Mouse (Mus musculus) heart, embryonic 12.5 days (tissue): Measurements from ENCODE around the gene Chpf. TPM values are rescaled to one million over a fixed set of nuclear protein-coding genes. Genes with fewer than 3 reads are reported as not detected.

Source experiments
- ATAC-seq: fragments of 200-750 bp; cut with Nextera tagmentation; 2 replicates; pipeline ENCODE4 v1.8.0; 2017; ENCODE audit warnings: moderate TSS enrichment, moderate library complexity; ENCODE audit not compliant: insufficient number of reproducible peaks, low FRiP score
- H3K27ac ChIP-seq: fragments of 300-500 bp; sonication (generic); 2 replicates; pipeline ENCODE4 v1.5.1; 2016; ENCODE audit warnings: mild to moderate bottlenecking, moderate library complexity; ENCODE audit not compliant: poor library complexity, severe bottlenecking
- H3K27me3 ChIP-seq: fragments of 300-500 bp; sonication (generic); replicated peaks from 2 replicates; pipeline ENCODE4 v1.6.1; 2016; ENCODE audit warnings: mild to moderate bottlenecking, moderate library complexity
- H3K36me3 ChIP-seq: fragments of 300-500 bp; sonication (generic); 2 replicates; pipeline ENCODE4 v1.6.1; 2016; ENCODE audit warnings: mild to moderate bottlenecking, moderate library complexity
- H3K4me1 ChIP-seq: fragments of 300-500 bp; sonication (generic); replicated peaks from 2 replicates; pipeline ENCODE4 v1.6.1; 2016; ENCODE audit warnings: mild to moderate bottlenecking
- H3K4me2 ChIP-seq: fragments of 300-500 bp; sonication (generic); 2 replicates; pipeline ENCODE4 v1.6.1; 2016; ENCODE audit warnings: mild to moderate bottlenecking, moderate library complexity
- H3K4me3 ChIP-seq: fragments of 300-500 bp; sonication (generic); 2 replicates; pipeline ENCODE4 v1.5.1; 2016; ENCODE audit warnings: mild to moderate bottlenecking
- H3K9ac ChIP-seq: fragments of 300-500 bp; sonication (generic); 2 replicates; pipeline ENCODE4 v1.6.1; 2016; ENCODE audit warnings: mild to moderate bottlenecking, moderate library complexity
- H3K9me3 ChIP-seq: fragments of 300-500 bp; sonication (generic); replicated peaks from 2 replicates; pipeline ENCODE4 v1.6.1; 2016; ENCODE audit warnings: mild to moderate bottlenecking, moderate library complexity
- WGBS: fragments of 180-500 bp; shearing (Covaris S2); methylation state at CpG from one replicate; pipeline ENCODE4 v1.1.7; 2016; 5-methylcytosine and 5-hydroxymethylcytosine counted together
- polyA plus RNA-seq: library from polyadenylated mRNA; unstranded; fragments of >200 nt; fragmentation: Nextera tagmentation; extraction: Ambion mirVana; gene quantifications from 2 replicates; pipeline ENCODE4 v1.2.1, GENCODE M21; 2016

Gene Chpf
- polyA plus RNA-seq, 1 experiment from 2014 or later: 37.8 TPM

DNA sequence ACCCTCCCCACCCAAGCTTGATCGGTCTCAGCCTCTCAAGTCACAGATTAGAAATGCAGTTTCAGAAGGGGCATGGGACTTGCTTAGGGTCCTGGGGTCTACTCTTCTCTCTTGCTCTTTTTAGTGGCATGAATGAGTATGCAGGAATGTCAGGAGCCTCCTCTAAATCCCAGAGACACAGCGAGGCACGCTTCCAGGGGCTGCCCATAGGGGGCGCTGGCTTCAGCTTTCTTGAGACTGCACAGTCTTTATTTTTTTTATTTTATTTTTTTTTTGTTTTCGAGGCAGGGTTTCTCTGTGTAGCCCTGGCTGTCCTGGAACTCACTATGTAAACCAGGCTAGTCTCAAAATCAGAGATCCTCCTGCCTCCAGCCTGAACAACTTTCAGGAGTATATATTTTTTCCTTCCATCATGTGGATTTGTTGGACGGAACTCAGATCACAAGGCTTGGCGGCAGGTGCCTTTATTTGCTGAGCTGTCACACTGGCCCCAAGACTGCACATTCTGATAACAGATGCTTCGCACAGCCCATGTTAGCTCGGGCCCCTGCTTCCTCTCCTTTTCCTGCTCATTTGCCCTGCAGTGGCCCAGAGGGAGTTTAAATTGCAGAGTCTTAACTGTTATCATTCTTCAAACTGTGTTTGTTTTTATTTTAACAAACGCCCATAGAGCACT is 53.2 kb downstream of the Chpf start:
- no peak overlapping the region for H3K4me3 ChIP-seq
- peaks cover 48% of the 10 kb centered on the region for H3K4me1 ChIP-seq
- no peaks in the 10 kb centered on the region for H3K9me3 ChIP-seq
- no peak overlapping the region for H3K27ac ChIP-seq
- H3K4me2 ChIP-seq: no peak overlapping the region
- H3K27me3 ChIP-seq: peaks cover 19% of the 10 kb centered on the region
- WGBS: 27% methylated on average over 10 of the region's 10 CpGs
- H3K9ac ChIP-seq: no peak overlapping the region
- peaks cover 74% of the 10 kb centered on the region for H3K36me3 ChIP-seq
- ATAC-seq: no peak

Other genes with a start within 250 kb of the Chpf start
- gene A630095N17Rik, start 247.2 kb downstream of the Chpf start, polyA plus RNA-seq: not detected in 2 replicates
- gene Dnajb2, start 242.9 kb downstream of the Chpf start, polyA plus RNA-seq: 34.5 and 37.5 TPM in 2 replicates
- gene Ptprn, start 214.8 kb downstream of the Chpf start, polyA plus RNA-seq: 0.69 and 0.96 TPM in 2 replicates
- gene Resp18, start 200.9 kb downstream of the Chpf start, polyA plus RNA-seq: not detected in 2 replicates
- gene Dnpep, start 161.3 kb downstream of the Chpf start, polyA plus RNA-seq: 113 TPM in 2 replicates
- 500 and 521 TPM in 2 replicates for gene Des, start 119.0 kb downstream of the Chpf start, polyA plus RNA-seq
- gene Speg, start 104.0 kb downstream of the Chpf start, polyA plus RNA-seq: 61.5 and 67.4 TPM in 2 replicates
- 67.7 and 69.1 TPM in 2 replicates for gene Gmppa, start 43.4 kb downstream of the Chpf start, polyA plus RNA-seq
- 0.24 and 0.33 TPM in 2 replicates for gene Asic4, start 28.9 kb downstream of the Chpf start, polyA plus RNA-seq
- gene Tmem198, start 225 bp upstream of the Chpf start, polyA plus RNA-seq: 0.41 and 0.49 TPM in 2 replicates
- gene Obsl1, start 27.1 kb upstream of the Chpf start, polyA plus RNA-seq: 137 and 147 TPM in 2 replicates
- gene Inha, start 27.8 kb upstream of the Chpf start, polyA plus RNA-seq: 7.5 and 9.2 TPM in 2 replicates
- gene Stk11ip, start 42.2 kb upstream of the Chpf start, polyA plus RNA-seq: 20.5 and 20.9 TPM in 2 replicates
- gene Slc4a3, start 67.0 kb upstream of the Chpf start, polyA plus RNA-seq: 32.6 and 35.7 TPM in 2 replicates